Mouse (Mus musculus): ENCODE data around the gene Nectin4. TPM values are rescaled to one million over a fixed set of nuclear protein-coding genes. Genes with fewer than 3 reads are reported as not detected.
A peak's percentile ranks its signal among the peaks of the same experiment; 100 is the strongest.

Gene Nectin4
- polyA plus RNA-seq, 1 experiment from 2014 or later, result 3.7 TPM

- Histone ChIP-seq H3K27me3 (ENCODE audit: insufficient read depth, low read length) (no peaks in the 10 kb centered on the region), H3K27ac (no peak overlapping the region), H3K4me2 (ENCODE audit: low read length) (no peak overlapping the region), H3K36me3 (ENCODE audit: insufficient read depth, low read length) (peaks cover 13% of the 10 kb centered on the region; the same call in 1 of the 2 replicates), H3K9ac (ENCODE audit: low read depth, low read length) (no peak overlapping the region), H3K9me3 (replicated peaks; ENCODE audit: low read length) (no peaks in the 10 kb centered on the region), H3K4me1 (replicated peaks; ENCODE audit: insufficient read depth, low read length) (no peaks in the 10 kb centered on the region), H3K4me3 (replicated peaks; ENCODE audit: low read depth, low read length) (no peak overlapping the region)
- WGBS, result 78% methylated on average over 8 of the region's 8 CpGs
- no peak for ATAC-seq (replicated peaks; ENCODE audit: low FRiP score, low read depth)
- DNase-seq (ENCODE audit: low spot score), result no peak
- no peak for TF ChIP-seq CTCF (IDR thresholded peaks at IDR 0.05; ENCODE audit: low read depth)
These were observed 52.7 kb downstream of the Nectin4 start for GRCm38 (mm10) chr1:171422504-171423095.

GRCm38 (mm10) chr1:171424638-171425037, 54.7 kb downstream of the Nectin4 start:
- no peak for ATAC-seq (replicated peaks; ENCODE audit: low FRiP score, low read depth)
- H3K27me3 ChIP-seq (ENCODE audit: insufficient read depth, low read length), result no peaks in the 10 kb centered on the region
- no peak overlapping the region for H3K4me2 ChIP-seq (ENCODE audit: low read length)
- 0 out of 2 replicates have a peak, but pooled peaks cover 5% of the 10 kb centered on the region for H3K36me3 ChIP-seq (ENCODE audit: insufficient read depth, low read length)
- H3K9me3 ChIP-seq (replicated peaks; ENCODE audit: low read length), result no peaks in the 10 kb centered on the region
- no peak overlapping the region for H3K4me3 ChIP-seq (replicated peaks; ENCODE audit: low read depth, low read length)
- WGBS, result 50% methylated on average over 5 of the region's 5 CpGs
- H3K9ac ChIP-seq (ENCODE audit: low read depth, low read length), result no peak overlapping the region
- no peak for DNase-seq (ENCODE audit: low spot score)
- no peak overlapping the region for H3K27ac ChIP-seq
- no peaks in the 10 kb centered on the region for H3K4me1 ChIP-seq (replicated peaks; ENCODE audit: insufficient read depth, low read length)
- no peak for TF ChIP-seq CTCF (IDR thresholded peaks at IDR 0.05; ENCODE audit: low read depth)

- WGBS, result 56% methylated on average over 4 of the region's 4 CpGs
- Histone ChIP-seq H3K9ac (ENCODE audit: low read depth, low read length) (no peak overlapping the region), H3K4me2 (ENCODE audit: low read length) (no peak overlapping the region), H3K9me3 (replicated peaks; ENCODE audit: low read length) (no peaks in the 10 kb centered on the region), H3K4me3 (replicated peaks; ENCODE audit: low read depth, low read length) (no peak overlapping the region), H3K27me3 (ENCODE audit: insufficient read depth, low read length) (no peaks in the 10 kb centered on the region), H3K4me1 (replicated peaks; ENCODE audit: insufficient read depth, low read length) (no peaks in the 10 kb centered on the region), H3K27ac (no peak overlapping the region), H3K36me3 (ENCODE audit: insufficient read depth, low read length) (no peaks in the 10 kb centered on the region)
- DNase-seq (ENCODE audit: low spot score) (no peak), ATAC-seq (replicated peaks; ENCODE audit: low FRiP score, low read depth) (no peak)
- TF ChIP-seq CTCF (IDR thresholded peaks at IDR 0.05; ENCODE audit: low read depth), result no peak
These were observed 55.2 kb downstream of the Nectin4 start for GRCm38 (mm10) chr1:171425126-171425525.

- Histone ChIP-seq H3K36me3 (ENCODE audit: insufficient read depth, low read length) (no peaks in the 10 kb centered on the region), H3K4me2 (ENCODE audit: low read length) (no peak overlapping the region), H3K9me3 (replicated peaks; ENCODE audit: low read length) (no peaks in the 10 kb centered on the region), H3K27me3 (ENCODE audit: insufficient read depth, low read length) (no peaks in the 10 kb centered on the region), H3K9ac (ENCODE audit: low read depth, low read length) (no peak overlapping the region), H3K4me3 (replicated peaks; ENCODE audit: low read depth, low read length) (no peak overlapping the region), H3K27ac (no peak overlapping the region), H3K4me1 (replicated peaks; ENCODE audit: insufficient read depth, low read length) (no peaks in the 10 kb centered on the region)
- TF ChIP-seq CTCF (IDR thresholded peaks at IDR 0.05; ENCODE audit: low read depth), result no peak
- ATAC-seq (replicated peaks; ENCODE audit: low FRiP score, low read depth) (no peak), DNase-seq (ENCODE audit: low spot score) (no peak)
- WGBS, result 66% methylated on average over 5 of the region's 5 CpGs
These were observed 62.3 kb downstream of the Nectin4 start for GRCm38 (mm10) chr1:171432158-171432557.

- Histone ChIP-seq H3K4me3 (replicated peaks; ENCODE audit: low read depth, low read length) (no peak overlapping the region), H3K9me3 (replicated peaks; ENCODE audit: low read length) (no peaks in the 10 kb centered on the region), H3K27ac (no peak overlapping the region), H3K9ac (ENCODE audit: low read depth, low read length) (no peak overlapping the region), H3K27me3 (ENCODE audit: insufficient read depth, low read length) (no peaks in the 10 kb centered on the region), H3K4me1 (replicated peaks; ENCODE audit: insufficient read depth, low read length) (peaks cover 9% of the 10 kb centered on the region; the same call in 1 of the 2 replicates), H3K36me3 (ENCODE audit: insufficient read depth, low read length) (no peaks in the 10 kb centered on the region), H3K4me2 (ENCODE audit: low read length) (no peak overlapping the region)
- DNase-seq (ENCODE audit: low spot score) (peak; percentile 71), ATAC-seq (replicated peaks; ENCODE audit: low FRiP score, low read depth) (no peak)
- TF ChIP-seq CTCF (IDR thresholded peaks at IDR 0.05; ENCODE audit: low read depth), result no peak
- WGBS, result 8% methylated on average over 7 of the region's 7 CpGs
These were observed 65.5 kb downstream of the Nectin4 start for GRCm38 (mm10) chr1:171435288-171435814.

GRCm38 (mm10) chr1:171435974-171436373, 66.1 kb downstream of the Nectin4 start:
- Histone ChIP-seq H3K27ac (no peak overlapping the region), H3K36me3 (ENCODE audit: insufficient read depth, low read length) (no peaks in the 10 kb centered on the region), H3K27me3 (ENCODE audit: insufficient read depth, low read length) (no peaks in the 10 kb centered on the region), H3K9me3 (replicated peaks; ENCODE audit: low read length) (no peaks in the 10 kb centered on the region), H3K4me2 (ENCODE audit: low read length) (no peak overlapping the region), H3K4me3 (replicated peaks; ENCODE audit: low read depth, low read length) (no peak overlapping the region), H3K9ac (ENCODE audit: low read depth, low read length) (no peak overlapping the region), H3K4me1 (replicated peaks; ENCODE audit: insufficient read depth, low read length) (peaks cover 15% of the 10 kb centered on the region)
- WGBS, result 62% methylated on average over 1 of the region's 1 CpGs
- DNase-seq (ENCODE audit: low spot score), result no peak
- ATAC-seq (replicated peaks; ENCODE audit: low FRiP score, low read depth), result no peak
- no peak for TF ChIP-seq CTCF (IDR thresholded peaks at IDR 0.05; ENCODE audit: low read depth)

Measured in kidney, postnatal 0 days (tissue).